Mouse (Mus musculus): ENCODE data around the gene Nacad. TPM values are rescaled to one million over a fixed set of nuclear protein-coding genes. Genes with fewer than 3 reads are reported as not detected.

Nacad gene
- polyA plus RNA-seq (2017; shearing (Covaris generic)): 1.2 TPM

DNA sequence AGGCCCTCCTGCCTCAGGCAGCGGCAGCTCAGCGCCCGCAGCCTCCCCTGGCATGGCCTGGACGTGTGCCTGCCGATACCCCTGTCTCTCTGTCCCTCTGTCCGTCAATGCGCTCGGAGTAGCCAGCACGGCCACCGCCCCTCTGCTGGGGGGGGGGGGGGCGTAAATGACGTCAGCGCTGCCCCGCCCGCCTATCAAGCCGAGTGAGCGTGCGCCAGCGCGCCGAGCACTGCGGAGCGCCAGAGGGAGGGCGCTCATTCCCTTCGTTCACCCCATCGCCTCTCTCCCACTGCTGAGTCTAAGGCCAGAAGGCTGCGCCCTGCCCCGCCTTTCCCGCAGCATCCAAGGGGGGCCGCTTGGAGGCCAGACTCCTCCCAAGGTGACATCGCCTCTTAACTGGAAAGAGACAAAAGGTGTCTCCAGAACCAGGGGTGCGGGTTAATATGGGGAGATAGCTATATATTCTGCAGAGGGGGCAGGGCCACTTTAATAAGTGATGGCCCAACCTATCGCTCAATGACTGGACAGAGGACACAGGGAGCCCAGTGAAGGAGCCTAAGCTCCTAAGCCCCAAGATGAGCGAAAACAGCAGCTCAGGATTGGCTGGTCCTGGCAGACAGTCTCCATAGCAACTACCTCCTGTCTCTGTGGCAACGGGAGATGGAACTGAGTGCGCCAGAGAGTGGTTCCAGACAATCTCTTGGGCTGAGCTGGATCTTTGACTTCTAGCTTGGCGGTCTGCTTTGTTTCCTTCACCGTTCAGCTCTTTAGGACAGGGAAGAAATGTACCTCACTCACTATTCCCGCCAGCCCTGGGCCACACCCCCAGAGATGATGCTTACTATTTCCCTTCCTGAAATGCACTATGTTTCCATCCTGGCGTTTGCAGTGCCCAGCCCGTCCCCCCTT lies at the start of gene Nacad:
Gene Nacad, minus strand, starts transcription at position 563 of the 909 bp plus-strand sequence.

DNA sequence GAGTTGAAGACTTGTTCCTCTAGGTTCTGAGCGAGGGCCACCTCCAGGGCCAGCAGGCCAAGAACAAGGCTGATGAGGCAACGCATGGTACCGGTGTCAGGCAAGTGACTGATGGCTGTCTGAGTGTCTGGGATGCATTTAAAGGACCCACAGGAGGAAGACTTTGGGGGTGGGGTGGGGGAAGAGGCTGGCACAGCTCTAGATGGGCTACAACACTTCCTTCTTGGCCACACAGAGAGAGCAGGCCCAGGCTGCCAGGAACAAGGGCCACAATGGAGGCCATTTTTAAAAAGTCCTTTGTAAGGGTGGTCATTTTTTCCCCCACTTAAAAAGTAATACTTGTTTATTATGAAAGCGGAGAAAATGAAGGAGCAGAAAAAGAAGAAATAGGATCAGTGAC lies 32.7 kb upstream of the Nacad start, which contains the start of gene Wap:
Gene Wap, minus strand, starts transcription at position 101 of the 400 bp plus-strand sequence.

DNA sequence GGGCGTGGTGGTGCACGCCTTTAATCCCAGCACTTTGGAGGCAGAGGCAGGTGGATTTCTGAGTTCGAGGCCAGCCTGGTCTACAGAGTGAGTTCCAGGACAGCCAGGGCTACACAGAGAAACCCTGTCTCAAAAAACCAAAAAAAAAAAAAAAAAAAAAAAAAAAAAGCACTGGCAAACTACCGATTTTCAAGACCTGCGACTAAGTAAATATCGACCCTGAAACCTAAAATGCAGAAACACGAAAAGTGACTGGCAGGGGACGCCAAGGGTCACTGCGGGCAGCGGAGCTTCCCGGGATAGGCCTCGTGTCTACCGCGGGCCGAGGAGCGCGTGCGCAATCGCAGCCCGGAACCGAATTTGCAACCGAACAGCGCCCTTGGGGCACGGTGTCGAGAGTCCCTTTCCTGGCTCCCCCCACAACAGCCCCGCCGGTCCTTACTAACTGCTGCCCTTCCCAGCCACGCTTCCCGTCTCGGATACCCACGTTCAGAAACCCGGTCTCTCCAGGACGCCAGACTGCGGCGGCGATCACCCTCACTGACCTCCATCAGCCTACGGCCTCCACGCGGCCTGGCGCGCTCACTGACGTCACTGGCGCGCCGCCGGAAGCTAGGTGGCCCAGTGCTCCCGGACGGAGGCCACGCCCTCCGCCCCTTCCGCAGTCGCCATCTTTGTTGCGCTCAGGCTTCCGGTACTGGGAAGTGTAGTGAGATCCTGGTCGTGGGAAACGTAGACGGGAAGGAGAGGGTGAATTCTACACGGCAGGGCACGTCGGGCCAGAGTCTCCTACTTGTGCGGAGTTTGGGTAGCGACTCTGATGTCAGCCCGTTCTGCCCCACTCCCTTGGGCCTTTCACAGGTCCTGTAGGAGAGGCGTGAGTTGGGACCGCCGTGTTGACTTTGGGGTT lies 19.9 kb upstream of the Nacad start, which contains the start of gene Tbrg4:
Gene Tbrg4, minus strand, starts transcription at position 590 of the 910 bp plus-strand sequence.

Other genes starting within 250 kb of the Nacad start
- 59.2 TPM for gene Zmiz2, start 217.0 kb downstream of the Nacad start, polyA plus RNA-seq (2017; shearing (Covaris generic))
- 4,323 TPM for gene Ppia, start 190.6 kb downstream of the Nacad start, polyA plus RNA-seq (2017; shearing (Covaris generic))
- 194 TPM for gene H2afv, start 161.6 kb downstream of the Nacad start, polyA plus RNA-seq (2017; shearing (Covaris generic))
- gene Purb, start 130.1 kb downstream of the Nacad start, polyA plus RNA-seq (2017; shearing (Covaris generic)): 28.0 TPM
- gene Myo1g, start 85.1 kb downstream of the Nacad start, polyA plus RNA-seq (2017; shearing (Covaris generic)): 127 TPM
- gene Ccm2, start 59.2 kb downstream of the Nacad start, polyA plus RNA-seq (2017; shearing (Covaris generic)): 436 TPM
- gene Tbrg4, start 20.0 kb upstream of the Nacad start, polyA plus RNA-seq (2017; shearing (Covaris generic)): 23.5 TPM
- gene Wap, start 32.6 kb upstream of the Nacad start, polyA plus RNA-seq (2017; shearing (Covaris generic)): not detected
- gene Ramp3, start 52.5 kb upstream of the Nacad start, polyA plus RNA-seq (2017; shearing (Covaris generic)): 530 TPM
- gene Gm11983, start 231.6 kb upstream of the Nacad start, polyA plus RNA-seq (2017; shearing (Covaris generic)): not detected

All from naive thymus-derived CD4-positive, alpha-beta T cell, adult 5 months (primary cell).